Mouse (Mus musculus) liver, adult 2 months (tissue): ENCODE data around the gene Msrb1. TPM values are rescaled to one million over a fixed set of nuclear protein-coding genes. Genes with fewer than 3 reads are reported as not detected.

Experiments
- DNase-seq: peaks from one replicate; pipeline ENCODE4 v3.0.0-alpha.2; 2011; ENCODE audit warnings: low read depth, low spot score; ENCODE audit errors: extremely low read depth
- H3K27ac ChIP-seq: fragments of 200-500 bp; replicated peaks from 2 replicates; pipeline ENCODE4 v1.5.1; 2012; ENCODE audit warnings: low read depth, mild to moderate bottlenecking, control low read depth, inconsistent platforms, low read length; ENCODE audit not compliant: insufficient read depth
- H3K27me3 ChIP-seq: fragments of 200-500 bp; 2 replicates; pipeline ENCODE4 v1.6.1; 2012; ENCODE audit warnings: mild to moderate bottlenecking, moderate library complexity, low read length, inconsistent platforms; ENCODE audit not compliant: control insufficient read depth, insufficient read depth
- H3K36me3 ChIP-seq: fragments of 200-500 bp; 2 replicates; pipeline ENCODE4 v1.6.1; 2012; ENCODE audit warnings: low read length, inconsistent platforms; ENCODE audit not compliant: control insufficient read depth, insufficient read depth
- H3K4me1 ChIP-seq: fragments of 200-500 bp; 2 replicates; pipeline ENCODE4 v1.6.1; 2011; ENCODE audit warnings: low read length; ENCODE audit not compliant: control insufficient read depth, insufficient read depth
- H3K4me3 ChIP-seq: fragments of 200-500 bp; 2 replicates; pipeline ENCODE4 v1.5.1; 2011; ENCODE audit warnings: low read depth, mild to moderate bottlenecking, control low read depth, low read length, moderate library complexity; ENCODE audit not compliant: insufficient read depth
- H3K79me2 ChIP-seq: fragments of 200-500 bp; 2 replicates; pipeline ENCODE4 v1.6.1; 2012; ENCODE audit warnings: inconsistent platforms, mild to moderate bottlenecking, low read length, moderate library complexity; ENCODE audit not compliant: control insufficient read depth, insufficient read depth
- H3K9ac ChIP-seq: fragments of 200-500 bp; 2 replicates; pipeline ENCODE4 v1.6.1; 2012; ENCODE audit warnings: low read depth, mild to moderate bottlenecking, control low read depth, inconsistent platforms, low read length
- CTCF ChIP-seq: fragments of 200-500 bp; IDR thresholded peaks from 2 replicates; pipeline ENCODE4 v1.5.1; 2011; ENCODE audit warnings: low read depth, low read length, control low read depth
- POLR2A ChIP-seq: fragments of 200-500 bp; IDR thresholded peaks from 2 replicates; pipeline ENCODE4 v1.6.1; 2011; ENCODE audit warnings: low read length, control low read depth; ENCODE audit not compliant: insufficient read depth; ENCODE audit errors: extremely low read depth
- WGBS: fragments of 180-500 bp; shearing (Covaris S2); methylation state at CpG from one replicate; pipeline ENCODE4 v1.1.7; 2018; 5-methylcytosine and 5-hydroxymethylcytosine counted together
- polyA plus RNA-seq: library from polyadenylated mRNA; depleted of rRNA; stranded (reverse); fragments of >200 nt; gene quantifications from 2 replicates; pipeline ENCODE4 v1.2.3, GENCODE M21; 2012
- total RNA-seq: library from RNA; depleted of rRNA; stranded (reverse); fragments of >200 nt; gene quantifications from 2 replicates; pipeline ENCODE4 v1.2.3, GENCODE M21; 2014

Gene Msrb1
- total and polyA plus RNA-seq, 2 experiments: 184 to 506 TPM

GRCm38 (mm10) chr17:24695326-24696010 lies 41.0 kb upstream of the Msrb1 start:
- H3K36me3 ChIP-seq: no peaks in the 10 kb centered on the region; the same call in 1 of the 2 replicates
- H3K27ac ChIP-seq: peak overlapping the region; percentile 86
- WGBS: 4% methylated on average over 50 of the region's 51 CpGs
- no peaks in the 10 kb centered on the region for H3K27me3 ChIP-seq
- peaks cover 3% of the 10 kb centered on the region; the same call in 1 of the 2 replicates for H3K4me1 ChIP-seq
- H3K4me3 ChIP-seq: peak overlapping the region; percentile 92
- no peaks in the 10 kb centered on the region; the same call in 1 of the 2 replicates for H3K79me2 ChIP-seq
- H3K9ac ChIP-seq: peak overlapping the region; percentile 94
- TF ChIP-seq POLR2A: no peak
- no peak for TF ChIP-seq CTCF
- peak; percentile 86 for DNase-seq

- H3K79me2 ChIP-seq: no peaks in the 10 kb centered on the region; the same call in 1 of the 2 replicates
- peak; percentile 57 for DNase-seq
- TF ChIP-seq CTCF: peak; percentile 33; the same call in 1 of the 2 replicates
- TF ChIP-seq POLR2A: 0 out of 2 replicates have a peak, but pooled peaks have one; percentile 30
- peak within 1 kb of the TSS; percentile 92 for H3K4me3 ChIP-seq
- H3K36me3 ChIP-seq: no peaks in the 10 kb centered on the region; the same call in 1 of the 2 replicates
- H3K9ac ChIP-seq: peak within 1 kb of the TSS; percentile 94
- no peaks in the 10 kb centered on the region for H3K27me3 ChIP-seq
- 1% methylated on average over 64 of the region's 76 CpGs for WGBS
- H3K4me1 ChIP-seq: peaks cover 3% of the 10 kb centered on the region; the same call in 1 of the 2 replicates
- H3K27ac ChIP-seq: peak within 1 kb of the TSS; percentile 86
These were observed 40.3 kb upstream of the Msrb1 start, which contains the start of the genes Gfer and Noxo1 for GRCm38 (mm10) chr17:24696011-24696697. TSS of gene Gfer (minus strand) at chr17:24696156. TSS of gene Noxo1 (plus strand) at chr17:24696234.

- no peak overlapping the region for H3K27ac ChIP-seq
- H3K27me3 ChIP-seq: no peaks in the 10 kb centered on the region
- no peaks in the 10 kb centered on the region; the same call in 1 of the 2 replicates for H3K79me2 ChIP-seq
- TF ChIP-seq POLR2A: no peak
- no peak for TF ChIP-seq CTCF
- no peak for DNase-seq
- H3K4me1 ChIP-seq: peaks cover 3% of the 10 kb centered on the region; the same call in 1 of the 2 replicates
- no peak overlapping the region for H3K9ac ChIP-seq
- no peak overlapping the region for H3K4me3 ChIP-seq
- peaks cover 4% of the 10 kb centered on the region; the same call in 1 of the 2 replicates for H3K36me3 ChIP-seq
- WGBS: 57% methylated on average over 5 of the region's 5 CpGs
These were observed 38.5 kb upstream of the Msrb1 start for GRCm38 (mm10) chr17:24697985-24698384.

GRCm38 (mm10) chr17:24698715-24699114 lies 37.7 kb upstream of the Msrb1 start:
- H3K4me1 ChIP-seq: peaks cover 3% of the 10 kb centered on the region; the same call in 1 of the 2 replicates
- H3K27me3 ChIP-seq: no peaks in the 10 kb centered on the region
- no peaks in the 10 kb centered on the region; the same call in 1 of the 2 replicates for H3K79me2 ChIP-seq
- no peak overlapping the region for H3K4me3 ChIP-seq
- 86% methylated on average over 9 of the region's 9 CpGs for WGBS
- peaks cover 4% of the 10 kb centered on the region; the same call in 1 of the 2 replicates for H3K36me3 ChIP-seq
- H3K9ac ChIP-seq: no peak overlapping the region
- no peak for TF ChIP-seq CTCF
- no peak for TF ChIP-seq POLR2A
- no peak overlapping the region for H3K27ac ChIP-seq
- DNase-seq: no peak

GRCm38 (mm10) chr17:24699473-24699872 lies 37.0 kb upstream of the Msrb1 start:
- no peak for DNase-seq
- Histone ChIP-seq H3K9ac (no peak overlapping the region), H3K27me3 (no peaks in the 10 kb centered on the region), H3K79me2 (no peaks in the 10 kb centered on the region; the same call in 1 of the 2 replicates), H3K4me3 (no peak overlapping the region), H3K36me3 (peaks cover 4% of the 10 kb centered on the region; the same call in 1 of the 2 replicates), H3K27ac (no peak overlapping the region), H3K4me1 (peaks cover 3% of the 10 kb centered on the region; the same call in 1 of the 2 replicates)
- WGBS: 77% methylated on average over 2 of the region's 2 CpGs
- no peak for TF ChIP-seq CTCF
- TF ChIP-seq POLR2A: no peak
